Mouse (Mus musculus): ENCODE measurements around the gene Farp2. TPM values are rescaled to one million over a fixed set of nuclear protein-coding genes. Genes with fewer than 3 reads are reported as not detected.

The Farp2 gene
- polyA plus RNA-seq, 1 experiment from 2014 or later, result 10.1 TPM

GRCm38 (mm10) chr1:93634481-93634891 is 122.6 kb downstream of the Farp2 start:
- ATAC-seq, result peak; percentile 6
- POLR2A ChIA-PET, result interaction anchor here (1.5 kb wide), 1 partner anchor 16 kb away, joined by 3 read pairs; no protein-coding TSS in a partner anchor
- TF ChIP-seq CTCF (IDR thresholded peaks at IDR 0.05), result no peak
- H3K27me3 ChIP-seq, result no peaks in the 10 kb centered on the region
- CTCF ChIA-PET, result interaction anchor here (1.4 to 1.9 kb wide), 2 partner anchors 13 to 46 kb away, joined by 3 to 4 read pairs; no protein-coding TSS in a partner anchor
- in situ Hi-C loops (cut with MboI; ENCODE audit: low pct_unique_long_range_greater_than_20kb), result no loop called here
- no peak for DNase-seq (ENCODE audit: low read depth, low spot score)

GRCm38 (mm10) chr1:93635091-93635579 is 123.3 kb downstream of the Farp2 start:
- no peaks in the 10 kb centered on the region for H3K27me3 ChIP-seq
- ATAC-seq (peak; percentile 44), DNase-seq (ENCODE audit: low read depth, low spot score) (no peak)
- POLR2A ChIA-PET, result interaction anchor here (0.6 to 1.5 kb wide), 3 partner anchors 9 to 701 kb away, joined by 3 read pairs; partner anchors contain the start of gene Capn10
- in situ Hi-C loops (cut with MboI; ENCODE audit: low pct_unique_long_range_greater_than_20kb), result no loop called here
- CTCF ChIA-PET, result interaction anchor here (1.0 to 1.9 kb wide), 3 partner anchors 14 to 45 kb away, joined by 3 to 4 read pairs (median 3); no protein-coding TSS in a partner anchor
- TF ChIP-seq CTCF (IDR thresholded peaks at IDR 0.05), result no peak

GRCm38 (mm10) chr1:93635580-93636192 is 123.8 kb downstream of the Farp2 start:
- CTCF ChIA-PET, result interaction anchor here (1.0 to 1.4 kb wide), 2 partner anchors 18 to 44 kb away, joined by 3 read pairs; no protein-coding TSS in a partner anchor
- no peaks in the 10 kb centered on the region for H3K27me3 ChIP-seq
- POLR2A ChIA-PET, result interaction anchor here (0.6 to 1.5 kb wide), 3 partner anchors 9 to 701 kb away, joined by 3 read pairs; partner anchors contain the start of gene Capn10
- peak; percentile 95 for DNase-seq (ENCODE audit: low read depth, low spot score)
- ATAC-seq, result peak; percentile 94
- in situ Hi-C loops (cut with MboI; ENCODE audit: low pct_unique_long_range_greater_than_20kb), result no loop called here
- TF ChIP-seq CTCF (IDR thresholded peaks at IDR 0.05), result no peak

GRCm38 (mm10) chr1:93636211-93636897 is 124.5 kb downstream of the Farp2 start:
- TF ChIP-seq CTCF (IDR thresholded peaks at IDR 0.05), result no peak
- H3K27me3 ChIP-seq, result no peaks in the 10 kb centered on the region
- no peak for DNase-seq (ENCODE audit: low read depth, low spot score)
- in situ Hi-C loops (cut with MboI; ENCODE audit: low pct_unique_long_range_greater_than_20kb), result no loop called here
- ATAC-seq, result no peak
- POLR2A ChIA-PET, result interaction anchor here (0.9 kb wide), 1 partner anchor 702 kb away, joined by 3 read pairs; the partner anchor contains the start of gene Capn10
- CTCF ChIA-PET, result no interaction called here

GRCm38 (mm10) chr1:93641978-93642377 is 130.1 kb downstream of the Farp2 start:
- ChIA-PET POLR2A (no interaction called here), CTCF (interaction anchor here (1.4 kb wide), 1 partner anchor 23 kb away, joined by 4 read pairs; no protein-coding TSS in a partner anchor)
- no peak for DNase-seq (ENCODE audit: low read depth, low spot score)
- H3K27me3 ChIP-seq, result no peaks in the 10 kb centered on the region
- in situ Hi-C loops (cut with MboI; ENCODE audit: low pct_unique_long_range_greater_than_20kb), result no loop called here
- ATAC-seq, result no peak
- TF ChIP-seq CTCF (IDR thresholded peaks at IDR 0.05), result no peak

GRCm38 (mm10) chr1:93642692-93643091 is 130.8 kb downstream of the Farp2 start:
- POLR2A ChIA-PET, result no interaction called here
- DNase-seq (ENCODE audit: low read depth, low spot score), result no peak
- no peak for TF ChIP-seq CTCF (IDR thresholded peaks at IDR 0.05)
- CTCF ChIA-PET, result interaction anchor here (1.4 kb wide), 1 partner anchor 23 kb away, joined by 4 read pairs; no protein-coding TSS in a partner anchor
- in situ Hi-C loops (cut with MboI; ENCODE audit: low pct_unique_long_range_greater_than_20kb), result no loop called here
- no peaks in the 10 kb centered on the region for H3K27me3 ChIP-seq
- ATAC-seq, result no peak

GRCm38 (mm10) chr1:93649604-93650172 is 137.8 kb downstream of the Farp2 start:
- POLR2A ChIA-PET, result no interaction called here
- H3K27me3 ChIP-seq, result no peaks in the 10 kb centered on the region
- DNase-seq (ENCODE audit: low read depth, low spot score), result no peak
- CTCF ChIA-PET, result no interaction called here
- ATAC-seq, result no peak
- in situ Hi-C loops (cut with MboI; ENCODE audit: low pct_unique_long_range_greater_than_20kb), result no loop called here
- TF ChIP-seq CTCF (IDR thresholded peaks at IDR 0.05), result no peak

- CTCF ChIA-PET, result no interaction called here
- POLR2A ChIA-PET, result interaction anchor here (0.7 kb wide), 1 partner anchor 17 kb away, joined by 3 read pairs; no protein-coding TSS in a partner anchor
- no peak for TF ChIP-seq CTCF (IDR thresholded peaks at IDR 0.05)
- H3K27me3 ChIP-seq, result no peaks in the 10 kb centered on the region
- ATAC-seq (no peak), DNase-seq (ENCODE audit: low read depth, low spot score) (no peak)
- in situ Hi-C loops (cut with MboI; ENCODE audit: low pct_unique_long_range_greater_than_20kb), result no loop called here
Observed at GRCm38 (mm10) chr1:93654275-93654674, 142.4 kb downstream of the Farp2 start.

GRCm38 (mm10) chr1:93654798-93655197 is 142.9 kb downstream of the Farp2 start:
- in situ Hi-C loops (cut with MboI; ENCODE audit: low pct_unique_long_range_greater_than_20kb), result no loop called here
- no peak for ATAC-seq
- H3K27me3 ChIP-seq, result no peaks in the 10 kb centered on the region
- no peak for DNase-seq (ENCODE audit: low read depth, low spot score)
- ChIA-PET POLR2A (no interaction called here), CTCF (no interaction called here)
- no peak for TF ChIP-seq CTCF (IDR thresholded peaks at IDR 0.05)

GRCm38 (mm10) chr1:93656325-93657024 is 144.6 kb downstream of the Farp2 start:
- no peak for ATAC-seq
- DNase-seq (ENCODE audit: low read depth, low spot score), result no peak
- in situ Hi-C loops (cut with MboI; ENCODE audit: low pct_unique_long_range_greater_than_20kb), result no loop called here
- POLR2A ChIA-PET, result no interaction called here
- TF ChIP-seq CTCF (IDR thresholded peaks at IDR 0.05), result no peak
- CTCF ChIA-PET, result interaction anchor here (1.2 kb wide), 1 partner anchor 16 kb away, joined by 3 read pairs; no protein-coding TSS in a partner anchor
- no peaks in the 10 kb centered on the region for H3K27me3 ChIP-seq

All from Patski (cell line).